Mouse (Mus musculus) E14TG2a.4 (cell line): Measurements from ENCODE around the gene Acat3.

Experiments
- CTCF ChIP-seq: conservative IDR thresholded peaks from 2 replicates; pipeline ENCODE4 v1.5.1; 2014; ENCODE audit warnings: low read length
- NANOG ChIP-seq: IDR thresholded peaks from 2 replicates; pipeline ENCODE4 v1.6.1; 2014; ENCODE audit warnings: borderline replicate concordance, low read length, mixed read lengths

- TF ChIP-seq CTCF = no peak
- TF ChIP-seq NANOG = no peak
These were observed 16.3 kb upstream of the Acat3 start for GRCm38 (mm10) chr17:12956664-12957063.
